Mouse (Mus musculus) liver, adult (tissue): ENCODE measurements around the gene Olfr373.

Experiments used
- GATA4 ChIP-seq: IDR thresholded peaks from 2 replicates; pipeline ENCODE4 v1.6.1; 2014; ENCODE audit warnings: mild to moderate bottlenecking, low read length; ENCODE audit not compliant: insufficient replicate concordance

Gene Olfr373

DNA sequence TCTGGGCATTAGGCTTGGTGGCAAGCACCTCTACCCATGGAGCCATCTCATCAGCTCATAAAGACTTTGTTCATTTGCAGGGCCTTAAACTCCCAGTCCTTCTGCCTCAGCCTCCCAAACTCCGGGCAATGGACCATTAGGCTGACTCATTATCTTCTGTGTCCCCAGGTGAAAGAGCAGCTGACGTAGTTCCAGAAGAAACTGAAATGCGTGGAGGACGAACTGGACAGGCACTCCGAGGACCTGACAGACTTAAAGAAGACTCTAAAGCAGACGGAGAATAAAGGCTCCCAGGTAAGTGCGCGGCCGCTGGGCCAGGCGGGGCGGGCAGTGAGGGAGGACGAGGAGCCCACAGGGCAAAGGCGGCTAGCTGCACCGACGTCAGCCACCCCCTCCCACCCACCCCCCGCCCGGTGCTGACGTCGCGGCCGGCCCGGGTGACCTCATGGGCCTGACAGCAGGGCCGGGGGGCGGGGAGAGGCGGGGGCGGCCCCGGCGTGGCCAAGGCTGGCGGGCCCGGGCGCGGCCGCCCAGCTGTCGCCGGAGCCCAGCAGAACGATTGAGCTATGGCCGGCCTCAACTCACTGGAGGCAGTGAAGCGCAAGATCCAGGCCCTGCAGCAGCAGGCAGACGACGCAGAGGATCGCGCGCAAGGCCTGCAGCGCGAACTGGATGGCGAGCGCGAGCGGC, 51.9 kb downstream of the Olfr373 start, which contains the start of gene Tpm4:
Gene Tpm4 (plus strand): TSS at position 220 of the 690 bp plus-strand sequence.
- TF ChIP-seq GATA4 = no peak

DNA sequence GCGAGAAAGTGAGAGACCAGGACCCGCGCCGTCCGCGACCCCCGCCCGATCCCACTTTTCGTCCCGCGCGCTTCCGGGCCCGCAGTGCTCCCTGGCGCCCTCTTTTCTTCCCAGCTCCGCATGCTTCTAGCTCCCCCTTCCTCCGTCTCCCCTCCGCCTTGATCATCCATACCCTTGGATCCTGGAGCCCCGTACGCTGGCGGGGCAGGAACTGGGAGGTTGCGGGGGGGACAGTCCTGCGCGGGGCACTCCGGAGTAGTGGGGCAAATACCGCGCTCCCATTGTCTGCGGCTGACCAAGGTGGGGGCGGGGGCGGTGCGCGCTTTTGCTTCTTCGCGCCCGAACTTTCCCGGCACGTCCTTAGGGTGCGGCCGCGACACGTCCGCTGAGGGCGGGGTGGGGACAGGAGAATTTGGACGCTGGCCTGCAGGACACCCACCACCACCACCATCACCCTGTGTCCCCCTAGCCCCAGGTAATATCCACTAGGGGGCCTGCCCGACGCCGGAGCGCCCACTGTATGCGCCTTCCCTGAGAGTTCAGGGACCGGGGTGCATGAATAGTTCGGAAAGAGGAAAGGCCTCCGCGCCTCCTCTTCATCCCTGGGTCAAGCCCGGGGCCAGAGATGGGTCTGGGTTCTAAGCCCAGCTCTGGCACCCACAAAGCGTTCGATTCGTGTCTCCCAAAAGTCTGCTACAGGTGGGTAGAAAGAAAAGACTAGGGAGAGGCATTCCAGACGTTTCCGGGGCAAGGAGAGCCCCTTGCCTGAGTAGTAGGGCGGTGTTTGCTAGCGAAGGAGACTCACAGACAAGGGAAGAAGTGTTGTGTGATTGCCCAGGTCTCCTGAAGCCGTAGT, 52.7 kb downstream of the Olfr373 start:
- TF ChIP-seq GATA4 = no peak

DNA sequence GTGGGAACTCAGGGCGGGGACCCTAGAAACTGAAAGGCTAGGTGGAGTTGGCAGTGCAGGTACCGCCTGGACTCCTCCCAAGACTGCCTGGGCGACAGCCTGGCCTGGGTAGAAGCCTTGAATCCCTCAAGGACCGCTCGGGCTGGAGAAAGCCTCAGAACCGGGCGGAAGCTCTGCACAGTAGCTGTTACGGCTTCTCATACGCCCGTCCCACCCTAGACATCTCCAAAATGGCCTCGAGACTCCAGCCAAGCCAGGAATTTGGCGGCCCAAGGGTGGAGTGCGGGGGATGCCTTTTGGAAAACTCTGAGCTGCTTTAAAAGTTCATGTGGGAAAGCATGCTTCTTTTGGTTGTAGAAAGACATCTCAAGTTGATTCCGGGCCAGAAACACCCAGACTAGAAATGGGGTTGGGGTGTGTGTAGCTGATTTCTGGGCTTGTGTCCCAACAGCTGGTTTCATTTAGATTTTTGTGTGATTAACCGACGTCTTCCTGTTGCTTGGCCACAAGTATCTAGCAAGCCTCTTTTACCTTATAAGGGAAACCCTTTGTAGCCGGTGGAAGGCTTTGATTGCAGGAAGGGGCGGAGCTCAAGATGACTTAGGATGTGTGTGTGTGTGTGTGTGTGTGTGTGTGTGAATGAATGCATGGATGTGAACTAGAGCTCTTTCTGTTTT, 53.5 kb downstream of the Olfr373 start:
- TF ChIP-seq GATA4 = no peak

DNA sequence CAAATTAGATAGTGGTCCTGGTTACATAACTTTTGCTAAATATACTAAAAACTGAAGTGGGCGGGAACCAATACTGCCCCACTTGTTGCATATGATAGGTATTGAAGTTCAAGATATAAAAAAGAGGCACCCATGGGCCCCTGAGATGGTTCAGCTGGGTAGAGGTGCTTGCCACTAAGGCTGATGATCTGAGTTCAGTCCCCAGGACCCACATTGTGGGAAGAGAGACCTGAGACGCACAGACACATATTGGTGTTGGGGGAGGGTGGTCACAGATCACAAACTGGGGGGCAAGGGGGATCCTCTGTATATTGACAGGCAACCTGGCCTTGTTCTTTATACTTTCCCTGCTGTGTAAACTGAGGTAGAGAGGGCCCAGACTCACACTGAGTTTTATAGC, 54.5 kb downstream of the Olfr373 start:
- TF ChIP-seq GATA4 = no peak

DNA sequence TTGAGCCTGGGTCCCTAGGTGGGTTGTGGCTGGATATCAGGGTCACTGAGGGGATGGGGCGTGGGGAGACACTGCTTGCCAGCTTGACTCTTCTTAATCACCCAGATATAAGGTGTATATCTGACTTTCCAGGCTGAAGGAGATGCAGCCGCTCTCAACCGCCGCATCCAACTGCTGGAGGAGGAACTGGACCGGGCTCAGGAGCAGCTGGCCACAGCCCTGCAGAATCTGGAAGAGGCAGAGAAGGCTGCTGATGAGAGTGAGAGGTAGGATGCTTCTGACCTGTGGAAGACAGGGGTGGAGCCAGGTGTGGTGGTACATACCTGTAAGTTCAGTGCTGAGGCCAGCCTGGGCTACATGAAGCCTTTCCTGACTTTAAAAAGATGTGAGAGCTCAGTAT, 55.5 kb downstream of the Olfr373 start:
- TF ChIP-seq GATA4 = no peak

DNA sequence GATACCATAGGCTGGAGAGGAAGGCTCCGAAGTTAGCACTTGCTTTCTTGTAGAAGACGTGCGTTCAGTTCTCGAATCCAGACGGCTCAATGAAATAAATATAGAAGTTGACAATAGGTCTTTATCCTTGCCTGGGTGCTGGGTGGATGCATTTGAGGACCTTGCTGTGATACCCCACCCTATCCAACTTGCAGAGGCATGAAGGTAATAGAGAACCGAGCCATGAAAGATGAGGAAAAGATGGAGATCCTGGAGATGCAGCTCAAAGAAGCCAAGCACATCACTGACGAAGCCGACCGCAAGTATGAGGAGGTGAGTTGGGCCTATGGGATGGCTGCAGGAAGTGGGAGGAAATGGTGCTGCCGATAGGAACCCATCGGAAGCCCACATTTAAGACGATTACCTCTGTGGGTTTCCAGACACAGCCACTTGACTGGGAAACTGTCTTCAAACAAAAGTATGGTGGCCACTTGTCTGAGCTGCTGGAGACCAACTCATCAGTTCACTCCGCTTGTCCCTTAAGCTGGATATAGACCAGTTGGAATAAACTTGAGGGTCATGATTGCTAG, 60.4 kb downstream of the Olfr373 start:
- no peak for TF ChIP-seq GATA4

DNA sequence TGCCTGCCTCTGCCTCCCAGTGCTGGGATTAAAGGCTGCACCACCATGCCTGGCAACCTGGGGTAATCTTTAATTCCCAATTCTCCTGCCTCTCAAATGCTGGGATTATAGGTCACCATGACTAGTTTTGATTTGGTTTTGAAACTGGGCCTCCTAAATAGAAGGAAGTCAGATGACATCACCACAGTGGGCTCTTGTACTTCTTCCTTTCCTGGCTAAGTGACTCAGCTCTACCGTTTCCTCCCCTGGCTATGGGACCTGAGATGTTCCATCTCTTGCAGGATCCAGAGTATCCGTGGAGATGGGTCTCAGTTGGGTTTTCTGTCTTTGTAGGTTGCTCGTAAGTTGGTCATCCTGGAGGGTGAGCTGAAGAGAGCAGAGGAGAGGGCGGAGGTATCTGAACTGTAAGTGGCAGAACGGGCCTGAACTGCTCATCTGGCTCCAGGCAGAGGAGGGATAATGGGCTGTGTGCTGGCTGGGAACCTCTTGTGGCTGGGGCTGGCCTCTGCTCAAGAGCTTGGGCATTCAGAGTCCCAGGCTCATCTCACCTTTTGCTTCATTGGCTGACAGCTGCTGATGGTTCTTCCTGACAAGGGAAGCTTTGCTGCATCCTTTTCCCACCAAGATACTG, 61.5 kb downstream of the Olfr373 start:
- no peak for TF ChIP-seq GATA4

DNA sequence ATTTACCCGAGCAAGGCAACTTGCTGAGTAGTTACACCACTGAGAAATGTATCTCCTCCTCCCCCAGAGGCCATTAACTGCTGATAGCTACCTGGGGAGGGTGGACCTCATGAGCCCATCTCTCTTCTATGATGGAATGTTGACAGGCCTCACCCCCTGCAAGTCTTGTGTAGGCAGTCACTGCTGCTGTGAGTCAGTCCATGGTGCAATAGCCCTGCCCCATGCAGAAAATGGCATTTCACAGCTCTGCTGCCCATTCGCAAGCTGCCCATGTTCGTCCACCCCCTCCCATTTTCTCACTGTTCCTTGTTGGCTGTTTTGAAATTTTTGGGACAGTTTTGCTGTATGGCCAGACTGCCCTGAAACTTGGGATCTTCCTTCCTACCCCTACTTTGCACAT, 62.5 kb downstream of the Olfr373 start:
- TF ChIP-seq GATA4 = no peak

DNA sequence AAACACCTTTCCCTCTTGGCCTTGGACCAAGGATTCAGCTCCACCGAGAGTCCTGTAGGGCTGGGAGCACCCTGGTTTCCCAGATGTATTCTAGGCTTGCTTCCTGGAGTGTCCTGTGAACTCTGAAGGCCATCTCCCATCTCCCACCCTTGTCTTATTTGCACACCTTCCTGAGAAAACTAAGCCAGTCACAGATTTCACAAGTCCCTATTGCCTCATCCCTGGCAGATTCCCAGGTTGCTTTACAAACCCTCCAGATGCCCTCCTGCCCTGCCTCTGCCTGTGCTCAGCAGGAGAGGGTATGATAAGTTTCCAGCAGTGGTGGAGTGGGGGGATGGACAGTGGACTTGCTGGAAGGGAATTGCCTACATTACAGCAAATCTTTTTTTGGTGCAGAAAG, 63.1 kb downstream of the Olfr373 start:
- no peak for TF ChIP-seq GATA4

DNA sequence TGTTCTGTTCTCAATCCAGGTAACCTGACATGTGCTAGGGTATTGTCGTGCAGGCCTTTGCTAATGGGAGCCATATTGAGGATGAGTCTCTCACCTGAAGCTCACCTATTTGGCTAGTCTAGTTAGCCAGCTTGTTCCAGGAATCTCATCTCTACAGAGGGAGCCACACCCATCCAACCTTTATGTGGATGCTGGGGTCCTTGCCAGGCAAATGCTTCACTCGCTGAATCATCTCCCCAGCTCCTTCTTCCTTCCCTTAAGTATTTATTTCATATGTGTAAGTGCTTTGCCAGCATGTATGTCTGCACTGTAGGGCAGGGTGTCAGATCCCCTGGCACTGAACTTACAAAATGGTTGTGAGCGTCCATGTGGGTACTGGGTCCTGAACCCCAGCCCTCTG, 63.6 kb downstream of the Olfr373 start:
- TF ChIP-seq GATA4 = no peak

DNA sequence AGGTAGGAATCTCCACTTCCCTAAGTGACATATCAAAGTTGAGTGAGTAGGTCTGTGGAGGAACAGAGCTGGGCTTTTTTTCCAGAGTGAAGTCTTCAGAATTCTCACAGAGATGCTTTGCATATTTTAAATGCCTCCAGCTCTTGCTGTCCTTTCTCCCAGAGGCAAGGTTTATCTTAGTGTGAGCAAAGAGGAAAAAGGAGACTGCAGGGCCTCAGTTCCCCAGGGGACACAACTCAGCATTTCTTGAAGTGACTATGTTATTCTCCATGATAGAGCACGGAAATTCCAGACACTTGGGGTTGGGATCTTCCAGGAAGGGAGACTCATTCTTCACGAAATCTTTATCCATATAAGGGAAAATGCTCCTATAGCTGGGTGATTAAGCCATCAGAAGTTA, 64.3 kb downstream of the Olfr373 start:
- TF ChIP-seq GATA4 = no peak

DNA sequence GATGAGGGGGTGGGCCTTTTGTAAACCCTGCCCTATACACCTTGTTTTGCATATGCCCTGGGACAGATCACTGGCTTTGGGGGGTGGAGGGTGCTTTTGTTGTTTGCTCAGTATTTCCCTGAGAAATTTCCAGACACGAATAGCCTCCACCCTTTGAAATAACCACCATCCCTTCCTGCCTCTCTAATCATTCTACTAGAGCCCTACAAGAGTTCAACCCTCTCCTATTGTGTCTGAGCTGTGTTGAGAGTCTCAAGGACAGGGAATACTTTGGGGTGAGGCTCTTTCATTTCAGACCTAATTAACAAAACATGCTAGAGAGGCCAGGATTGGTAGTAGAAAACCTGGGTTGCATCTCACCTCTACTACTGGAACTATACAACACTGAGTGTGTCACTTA, 66.1 kb downstream of the Olfr373 start:
- no peak for TF ChIP-seq GATA4

DNA sequence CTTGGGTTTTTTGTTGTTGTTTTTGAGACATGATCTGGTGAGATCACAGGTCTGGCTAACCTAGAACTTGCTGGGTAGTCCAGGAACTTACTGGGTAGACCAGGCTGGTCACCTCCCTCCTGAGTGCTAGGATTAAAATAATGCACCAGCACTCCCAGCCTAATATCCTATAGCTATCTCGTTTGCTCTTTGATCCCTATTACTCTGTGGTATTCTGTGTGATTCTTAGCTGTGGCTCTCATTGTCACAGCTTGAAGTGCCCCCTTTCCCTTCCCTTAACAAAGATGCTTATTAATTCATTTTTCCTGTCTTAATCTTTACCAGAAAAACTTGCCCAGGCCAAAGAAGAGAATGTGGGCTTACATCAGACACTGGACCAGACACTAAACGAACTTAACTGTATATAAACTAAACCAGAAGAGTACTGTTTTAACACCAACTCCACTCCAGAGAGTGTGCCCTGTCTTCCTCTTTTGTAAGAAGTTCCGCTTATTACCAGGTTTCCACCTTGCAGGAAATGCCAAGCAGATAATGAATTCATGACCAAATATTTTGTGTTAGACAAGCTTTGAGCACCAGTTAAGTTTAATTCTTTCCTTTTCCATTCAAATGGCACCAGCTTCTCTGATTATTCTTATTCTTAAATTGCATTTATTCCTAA, 68.6 kb downstream of the Olfr373 start:
- TF ChIP-seq GATA4 = no peak
